Mouse (Mus musculus) myocyte (in vitro differentiated cells): Measurements from ENCODE around the gene Bbs10. TPM values are rescaled to one million over a fixed set of nuclear protein-coding genes. Genes with fewer than 3 reads are reported as not detected.

Experiments
- H3K27me3 ChIP-seq: one replicate; pipeline ENCODE4 v1.6.1; 2011; ENCODE audit not compliant: control insufficient read depth, insufficient read depth, insufficient read length
- H3K36me3 ChIP-seq: one replicate; pipeline ENCODE4 v1.6.1; 2011; ENCODE audit not compliant: control insufficient read depth, insufficient read depth
- H3K4me2 ChIP-seq: one replicate; pipeline ENCODE4 v1.6.1; 2011; ENCODE audit warnings: low read depth, control low read depth
- H3K4me3 ChIP-seq: one replicate; pipeline ENCODE4 v1.5.1; 2011; ENCODE audit warnings: mild to moderate bottlenecking, control low read depth, moderate library complexity
- H3K79me2 ChIP-seq: one replicate; pipeline ENCODE4 v1.6.1; 2011; ENCODE audit not compliant: control insufficient read depth, insufficient read depth
- H3ac ChIP-seq: one replicate; pipeline ENCODE4 v1.6.1; 2011; ENCODE audit not compliant: control insufficient read depth, insufficient read length
- CEBPB ChIP-seq: IDR thresholded peaks from 2 replicates; pipeline ENCODE4 v1.6.1; 2011; ENCODE audit warnings: mild to moderate bottlenecking, moderate library complexity; ENCODE audit not compliant: poor library complexity, insufficient read depth, severe bottlenecking
- E2F4 ChIP-seq: IDR thresholded peaks from one replicate; pipeline ENCODE4 v1.6.1; 2011; ENCODE audit warnings: mild to moderate bottlenecking, control low read depth, moderate library complexity; ENCODE audit not compliant: insufficient read depth
- MAX ChIP-seq: IDR thresholded peaks from one replicate; pipeline ENCODE4 v1.6.1; 2011; ENCODE audit warnings: low read depth, mild to moderate bottlenecking, control low read depth
- MYOD1 ChIP-seq, 3 experiments: IDR thresholded peaks; one replicate each; pipeline ENCODE4 v1.6.1; 2011; ENCODE audit warnings: control low read depth in 2 of 3, low read depth in 2 of 3, mild to moderate bottlenecking in 2 of 3, moderate library complexity in 1 of 3; ENCODE audit not compliant: insufficient read length in 2 of 3, control insufficient read depth in 1 of 3
- MYOG ChIP-seq, 3 experiments: IDR thresholded peaks; one replicate each; pipeline ENCODE4 v1.6.1; 2011; ENCODE audit warnings: control low read depth in 2 of 3, low read depth in 2 of 3, mild to moderate bottlenecking in 2 of 3; ENCODE audit not compliant: insufficient read length in 2 of 3, control insufficient read depth in 1 of 3, insufficient read depth in 1 of 3
- POLR2A ChIP-seq: IDR thresholded peaks from one replicate; pipeline ENCODE4 v1.6.1; 2011; ENCODE audit warnings: low read depth, mild to moderate bottlenecking, control low read depth, moderate library complexity; ENCODE audit not compliant: insufficient read length
- POLR2AphosphoS2 ChIP-seq: IDR thresholded peaks from one replicate; pipeline ENCODE4 v1.6.1; 2011; ENCODE audit warnings: low read depth, control low read depth; ENCODE audit not compliant: insufficient read length
- REST ChIP-seq: IDR thresholded peaks from one replicate; pipeline ENCODE4 v1.6.1; 2011; ENCODE audit warnings: mild to moderate bottlenecking, control low read depth, moderate library complexity; ENCODE audit not compliant: insufficient read depth, insufficient read length
- SRF ChIP-seq: IDR thresholded peaks from one replicate; pipeline ENCODE4 v1.6.1; 2011; ENCODE audit warnings: low read depth; ENCODE audit not compliant: control insufficient read depth, insufficient read length
- TCF12 ChIP-seq: IDR thresholded peaks from one replicate; pipeline ENCODE4 v1.6.1; 2011; ENCODE audit warnings: mild to moderate bottlenecking, control low read depth; ENCODE audit not compliant: poor library complexity, insufficient read depth, severe bottlenecking
- TCF3 ChIP-seq: IDR thresholded peaks from one replicate; pipeline ENCODE4 v1.6.1; 2011; ENCODE audit warnings: low read depth, control low read depth; ENCODE audit not compliant: insufficient read length
- USF1 ChIP-seq: IDR thresholded peaks from one replicate; pipeline ENCODE4 v1.6.1; 2011; ENCODE audit warnings: low read depth, mild to moderate bottlenecking, control low read depth, moderate library complexity
- polyA plus RNA-seq: library from polyadenylated mRNA; unstranded; fragments of >200 nt; fragmentation: generic; extraction: Trizol; gene quantifications from one replicate; pipeline ENCODE4 v1.2.1, GENCODE M21; 2012; ENCODE audit warnings: missing spikeins

The Bbs10 gene
- polyA plus RNA-seq, 1 experiment, result 1.7 TPM

GRCm38 (mm10) chr10:111257358-111257757 is 41.1 kb upstream of the Bbs10 start:
- H3ac ChIP-seq, result no peak overlapping the region
- H3K36me3 ChIP-seq, result no peaks in the 10 kb centered on the region
- TF ChIP-seq MYOG (IDR thresholded peaks at IDR 0.05; ENCODE audit: control insufficient read depth in 1 of 3, insufficient read depth in 1 of 3, insufficient read length in 2 of 3, low read depth in 2 of 3), result no peak
- TF ChIP-seq POLR2AphosphoS2, result no peak
- TF ChIP-seq SRF, result no peak
- no peak for TF ChIP-seq POLR2A
- TF ChIP-seq MAX, result no peak
- no peak for TF ChIP-seq MYOD1 (IDR thresholded peaks at IDR 0.05; ENCODE audit: control insufficient read depth in 1 of 3, insufficient read length in 2 of 3, low read depth in 2 of 3)
- TF ChIP-seq TCF12, result no peak
- no peak for TF ChIP-seq E2F4
- no peak for TF ChIP-seq REST
- TF ChIP-seq USF1, result no peak
- no peak for TF ChIP-seq CEBPB
- no peak for TF ChIP-seq TCF3
- peaks cover 5% of the 10 kb centered on the region for H3K79me2 ChIP-seq
- H3K4me2 ChIP-seq, result no peak overlapping the region
- no peaks in the 10 kb centered on the region for H3K27me3 ChIP-seq
- no peak overlapping the region for H3K4me3 ChIP-seq

- Histone ChIP-seq H3ac (no peak overlapping the region), H3K4me3 (no peak overlapping the region), H3K27me3 (no peaks in the 10 kb centered on the region), H3K4me2 (no peak overlapping the region), H3K36me3 (no peaks in the 10 kb centered on the region), H3K79me2 (peaks cover 4% of the 10 kb centered on the region)
- no peak for TF ChIP-seq USF1
- TF ChIP-seq TCF3, result no peak
- TF ChIP-seq MYOD1 (IDR thresholded peaks at IDR 0.05; ENCODE audit: control insufficient read depth in 1 of 3, insufficient read length in 2 of 3, low read depth in 2 of 3), result no peak
Measured at GRCm38 (mm10) chr10:111258256-111258655, 40.2 kb upstream of the Bbs10 start.

GRCm38 (mm10) chr10:111271687-111272086 is 26.8 kb upstream of the Bbs10 start:
- Histone ChIP-seq H3K27me3 (no peaks in the 10 kb centered on the region), H3ac (no peak overlapping the region), H3K4me2 (no peak overlapping the region), H3K4me3 (no peak overlapping the region), H3K36me3 (peaks cover 39% of the 10 kb centered on the region), H3K79me2 (no peaks in the 10 kb centered on the region)
- TF ChIP-seq TCF12 (no peak), USF1 (no peak)

GRCm38 (mm10) chr10:111272905-111273304 is 25.6 kb upstream of the Bbs10 start:
- no peaks in the 10 kb centered on the region for H3K27me3 ChIP-seq
- no peak overlapping the region for H3K4me3 ChIP-seq
- no peak overlapping the region for H3K4me2 ChIP-seq
- no peaks in the 10 kb centered on the region for H3K79me2 ChIP-seq
- H3ac ChIP-seq, result no peak overlapping the region
- peaks cover 32% of the 10 kb centered on the region for H3K36me3 ChIP-seq
- no peak for TF ChIP-seq CEBPB
- TF ChIP-seq USF1, result no peak
- TF ChIP-seq TCF3, result no peak
- no peak for TF ChIP-seq SRF
- TF ChIP-seq REST, result no peak
- no peak for TF ChIP-seq TCF12
- no peak for TF ChIP-seq MYOD1 (IDR thresholded peaks at IDR 0.05; ENCODE audit: control insufficient read depth in 1 of 3, insufficient read length in 2 of 3, low read depth in 2 of 3)
- TF ChIP-seq MAX, result no peak
- TF ChIP-seq POLR2A, result no peak
- no peak for TF ChIP-seq MYOG (IDR thresholded peaks at IDR 0.05; ENCODE audit: control insufficient read depth in 1 of 3, insufficient read depth in 1 of 3, insufficient read length in 2 of 3, low read depth in 2 of 3)
- TF ChIP-seq POLR2AphosphoS2, result no peak
- TF ChIP-seq E2F4, result no peak

GRCm38 (mm10) chr10:111273463-111274088 is 24.9 kb upstream of the Bbs10 start:
- Histone ChIP-seq H3K36me3 (peaks cover 32% of the 10 kb centered on the region), H3K79me2 (no peaks in the 10 kb centered on the region), H3K27me3 (no peaks in the 10 kb centered on the region), H3K4me3 (no peak overlapping the region), H3ac (no peak overlapping the region), H3K4me2 (no peak overlapping the region)
- TF ChIP-seq MYOG (IDR thresholded peaks at IDR 0.05; ENCODE audit: control insufficient read depth in 1 of 3, insufficient read depth in 1 of 3, insufficient read length in 2 of 3, low read depth in 2 of 3), result no peak
- no peak for TF ChIP-seq POLR2AphosphoS2
- no peak for TF ChIP-seq POLR2A
- no peak for TF ChIP-seq SRF
- TF ChIP-seq REST, result no peak
- no peak for TF ChIP-seq USF1
- TF ChIP-seq CEBPB, result no peak
- TF ChIP-seq TCF12, result no peak
- no peak for TF ChIP-seq E2F4
- TF ChIP-seq TCF3, result no peak
- TF ChIP-seq MYOD1 (IDR thresholded peaks at IDR 0.05; ENCODE audit: control insufficient read depth in 1 of 3, insufficient read length in 2 of 3, low read depth in 2 of 3), result no peak
- no peak for TF ChIP-seq MAX
